Mouse (Mus musculus) midbrain, embryonic 16.5 days (tissue): ENCODE data around the gene Jakmip3. TPM values are rescaled to one million over a fixed set of nuclear protein-coding genes. Genes with fewer than 3 reads are reported as not detected.
A peak's percentile ranks its signal among the peaks of the same experiment; 100 is the strongest.

Source experiments
- ATAC-seq: fragments of 200-750 bp; cut with Nextera tagmentation; 2 replicates; pipeline ENCODE4 v1.8.0; 2017; ENCODE audit warnings: moderate TSS enrichment
- H3K27ac ChIP-seq: fragments of 300-500 bp; sonication (generic); 2 replicates; pipeline ENCODE4 v1.5.1; 2014; ENCODE audit warnings: mild to moderate bottlenecking, low read length, mixed read lengths
- H3K27me3 ChIP-seq: fragments of 300-500 bp; sonication (generic); 2 replicates; pipeline ENCODE4 v1.6.1; 2014; ENCODE audit warnings: low read depth, low read length, mixed read lengths; ENCODE audit not compliant: control insufficient read depth, insufficient read depth
- H3K36me3 ChIP-seq: fragments of 300-500 bp; sonication (generic); 2 replicates; pipeline ENCODE4 v1.6.1; 2014; ENCODE audit warnings: mild to moderate bottlenecking, low read length, moderate library complexity, mixed read lengths; ENCODE audit not compliant: control insufficient read depth, insufficient read depth
- H3K4me1 ChIP-seq: fragments of 300-500 bp; sonication (generic); 2 replicates; pipeline ENCODE4 v1.6.1; 2014; ENCODE audit warnings: mild to moderate bottlenecking, low read length, mixed read lengths; ENCODE audit not compliant: control insufficient read depth, insufficient read depth
- H3K4me2 ChIP-seq: fragments of 300-500 bp; sonication (generic); 2 replicates; pipeline ENCODE4 v1.6.1; 2014; ENCODE audit warnings: mild to moderate bottlenecking, low read length, mixed read lengths
- H3K4me3 ChIP-seq: fragments of 300-500 bp; sonication (generic); 2 replicates; pipeline ENCODE4 v1.5.1; 2014; ENCODE audit warnings: low read depth, mild to moderate bottlenecking, low read length, moderate library complexity, mixed read lengths
- H3K9ac ChIP-seq: fragments of 300-500 bp; sonication (generic); 2 replicates; pipeline ENCODE4 v1.6.1; 2014; ENCODE audit warnings: low read depth, low read length, mixed read lengths
- H3K9me3 ChIP-seq: fragments of 300-500 bp; sonication (generic); replicated peaks from 2 replicates; pipeline ENCODE4 v1.6.1; 2014; ENCODE audit warnings: mild to moderate bottlenecking, low read length, mixed read lengths; ENCODE audit not compliant: control insufficient read depth, poor library complexity, severe bottlenecking
- WGBS: fragments of 180-500 bp; shearing (Covaris S2); extraction: QIAGEN DNeasy Blood & Tissue Kit; methylation state at CpG from one replicate; pipeline ENCODE4 v1.1.7; 2014; 5-methylcytosine and 5-hydroxymethylcytosine counted together
- polyA plus RNA-seq: library from polyadenylated mRNA; unstranded; fragments of >200 nt; fragmentation: Nextera tagmentation; extraction: Ambion mirVana; gene quantifications from 2 replicates; pipeline ENCODE4 v1.2.1, GENCODE M21; 2015

Jakmip3 gene
- polyA plus RNA-seq, 1 experiment from 2014 or later, result 12.6 TPM

DNA sequence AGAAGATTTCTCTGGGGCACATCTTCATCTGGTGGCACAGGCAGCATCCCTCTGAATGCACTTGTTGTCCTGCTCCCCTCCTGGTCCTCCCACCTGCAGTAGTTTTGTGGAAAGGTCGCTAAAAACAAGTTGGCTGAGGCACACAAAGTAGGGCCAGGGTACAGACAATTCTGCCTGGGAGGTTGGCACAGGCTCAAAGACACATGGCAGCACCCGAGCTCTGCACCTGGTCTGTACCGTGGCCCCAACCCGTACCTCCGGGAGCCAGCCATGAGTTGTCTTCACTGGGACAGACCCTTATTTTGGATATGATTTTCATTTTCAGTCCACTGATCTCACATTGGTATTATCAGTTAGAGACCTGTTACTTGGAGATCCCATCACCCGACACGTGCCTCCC lies 1.5 kb upstream of the Jakmip3 start:
- H3K9ac ChIP-seq, result no peak overlapping the region
- no peak for ATAC-seq
- H3K9me3 ChIP-seq, result no peaks in the 10 kb centered on the region
- H3K4me2 ChIP-seq, result no peak overlapping the region
- H3K27me3 ChIP-seq, result peaks cover 23% of the 10 kb centered on the region
- 80% methylated on average over 7 of the region's 7 CpGs for WGBS
- 0 out of 2 replicates have a peak, but pooled peaks cover 4% of the 10 kb centered on the region for H3K4me1 ChIP-seq
- H3K27ac ChIP-seq, result no peak overlapping the region
- H3K4me3 ChIP-seq, result no peak overlapping the region
- H3K36me3 ChIP-seq, result no peaks in the 10 kb centered on the region

DNA sequence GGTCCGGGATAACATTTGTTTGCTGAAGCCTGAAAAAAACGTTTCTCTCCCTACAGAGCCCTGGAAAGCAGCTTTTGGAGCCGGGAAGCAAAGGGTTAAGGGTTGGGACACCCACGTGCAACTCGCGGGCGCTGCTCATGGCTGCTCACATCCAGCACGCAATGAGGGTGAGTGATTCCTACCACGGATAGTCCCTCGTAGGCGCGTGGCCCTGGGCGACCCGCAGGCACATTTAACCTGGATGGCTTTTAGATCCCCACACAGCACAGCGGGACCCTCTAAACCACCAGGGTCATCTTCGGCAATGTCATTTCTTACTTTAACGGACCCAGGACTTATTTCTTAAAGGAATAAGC lies 296 bp upstream of the Jakmip3 start:
- H3K9ac ChIP-seq, result peak overlapping the region; percentile 82
- H3K36me3 ChIP-seq, result no peaks in the 10 kb centered on the region
- H3K27me3 ChIP-seq, result peaks cover 23% of the 10 kb centered on the region
- peak overlapping the region; percentile 69 for H3K4me3 ChIP-seq
- H3K4me2 ChIP-seq, result peak overlapping the region; percentile 77
- H3K4me1 ChIP-seq, result 0 out of 2 replicates have a peak, but pooled peaks cover 4% of the 10 kb centered on the region
- H3K27ac ChIP-seq, result peak overlapping the region; percentile 83
- ATAC-seq, result peak; percentile 87
- WGBS, result 1% methylated on average over 17 of the region's 17 CpGs
- no peaks in the 10 kb centered on the region for H3K9me3 ChIP-seq

DNA sequence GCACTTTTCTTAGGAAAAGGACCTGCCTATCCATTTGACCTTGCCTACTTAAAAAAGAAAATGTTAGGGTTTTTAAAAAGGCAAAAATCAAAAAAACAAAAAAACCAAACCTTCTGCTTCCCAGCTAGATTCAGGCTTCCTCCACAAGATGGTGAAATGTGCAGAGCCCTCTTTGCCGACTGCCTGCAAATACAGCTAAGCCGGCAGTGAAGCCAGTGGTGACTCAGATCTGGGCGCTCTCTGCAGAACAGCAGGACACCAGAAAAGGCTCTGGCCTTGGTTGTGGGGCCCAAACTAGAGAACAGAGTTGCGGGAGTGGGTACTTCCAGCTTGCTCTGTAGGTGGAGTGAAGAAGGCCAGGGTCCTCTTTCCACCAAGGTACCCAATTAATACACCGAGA lies 1.0 kb downstream of the Jakmip3 start:
- H3K27me3 ChIP-seq, result peaks cover 23% of the 10 kb centered on the region
- peak overlapping the region; percentile 82 for H3K9ac ChIP-seq
- peak overlapping the region; percentile 77 for H3K4me2 ChIP-seq
- H3K4me3 ChIP-seq, result peak overlapping the region; percentile 69
- H3K9me3 ChIP-seq, result no peaks in the 10 kb centered on the region
- WGBS, result 25% methylated on average over 5 of the region's 5 CpGs
- no peak for ATAC-seq
- no peaks in the 10 kb centered on the region for H3K36me3 ChIP-seq
- H3K4me1 ChIP-seq, result 0 out of 2 replicates have a peak, but pooled peaks cover 4% of the 10 kb centered on the region
- peak overlapping the region; percentile 83 for H3K27ac ChIP-seq

GRCm38 (mm10) chr7:138942301-138942700 lies 1.8 kb downstream of the Jakmip3 start:
- H3K27ac ChIP-seq, result no peak overlapping the region
- ATAC-seq, result no peak
- WGBS, result 84% methylated on average over 1 of the region's 1 CpGs
- H3K9me3 ChIP-seq, result no peaks in the 10 kb centered on the region
- no peak overlapping the region for H3K9ac ChIP-seq
- H3K36me3 ChIP-seq, result no peaks in the 10 kb centered on the region
- H3K4me1 ChIP-seq, result 0 out of 2 replicates have a peak, but pooled peaks cover 4% of the 10 kb centered on the region
- H3K27me3 ChIP-seq, result peaks cover 23% of the 10 kb centered on the region
- no peak overlapping the region; the same call in 1 of the 2 replicates for H3K4me2 ChIP-seq
- H3K4me3 ChIP-seq, result no peak overlapping the region

DNA sequence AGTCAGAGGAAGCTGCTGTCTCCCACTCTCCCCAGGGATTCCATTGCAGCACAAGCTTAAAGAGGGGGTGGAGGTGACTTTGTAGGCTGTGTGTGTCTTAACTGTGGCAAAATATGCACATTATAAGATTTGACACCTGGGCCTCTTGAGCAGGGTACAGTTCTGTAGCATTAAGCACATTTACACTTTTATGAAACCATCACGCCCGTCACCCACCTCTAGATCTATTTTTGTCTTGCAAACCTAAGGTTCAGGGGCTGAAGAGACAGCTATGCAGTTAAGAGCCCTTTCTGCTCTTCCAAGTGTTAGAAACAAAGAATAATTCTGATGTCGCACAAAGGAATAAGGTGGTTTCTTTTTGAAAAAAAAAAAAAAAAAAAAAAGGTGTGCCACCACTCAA lies 5.1 kb downstream of the Jakmip3 start:
- Histone ChIP-seq H3K4me2 (no peak overlapping the region), H3K27me3 (peaks cover 10% of the 10 kb centered on the region; the same call in 1 of the 2 replicates), H3K4me1 (0 out of 2 replicates have a peak, but pooled peaks cover 2% of the 10 kb centered on the region), H3K9ac (no peak overlapping the region), H3K36me3 (no peaks in the 10 kb centered on the region), H3K27ac (no peak overlapping the region), H3K9me3 (no peaks in the 10 kb centered on the region), H3K4me3 (no peak overlapping the region)
- WGBS, result 62% methylated on average over 3 of the region's 3 CpGs
- ATAC-seq, result no peak

- no peak overlapping the region for H3K9ac ChIP-seq
- no peak overlapping the region for H3K4me2 ChIP-seq
- WGBS, result 88% methylated on average over 8 of the region's 8 CpGs
- no peaks in the 10 kb centered on the region for H3K4me1 ChIP-seq
- ATAC-seq, result no peak
- no peaks in the 10 kb centered on the region for H3K9me3 ChIP-seq
- no peak overlapping the region for H3K4me3 ChIP-seq
- no peaks in the 10 kb centered on the region for H3K36me3 ChIP-seq
- peaks cover 3% of the 10 kb centered on the region; the same call in 1 of the 2 replicates for H3K27me3 ChIP-seq
- H3K27ac ChIP-seq, result no peak overlapping the region
Observed at GRCm38 (mm10) chr7:138947741-138948140, 7.2 kb downstream of the Jakmip3 start.

DNA sequence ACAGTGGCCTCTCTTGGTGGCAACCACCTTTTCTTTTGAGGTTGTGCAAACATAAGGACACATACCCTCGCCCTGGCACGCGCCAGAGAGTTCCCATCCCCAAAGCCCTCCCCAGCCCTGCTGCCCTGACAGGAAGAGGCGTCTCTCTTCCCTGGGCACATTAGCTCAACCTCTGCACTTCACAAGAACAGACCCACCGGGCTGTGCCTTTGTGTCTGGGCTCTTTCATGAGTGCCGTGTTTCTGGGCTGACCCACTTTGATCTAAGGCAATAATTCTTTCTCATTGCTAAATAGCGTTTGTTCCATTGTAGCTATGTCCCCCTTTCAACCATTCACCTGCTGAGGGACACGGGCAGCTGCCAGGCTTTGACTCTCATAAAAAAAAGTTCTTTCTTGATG lies 7.8 kb downstream of the Jakmip3 start:
- no peaks in the 10 kb centered on the region for H3K36me3 ChIP-seq
- no peak overlapping the region for H3K4me2 ChIP-seq
- no peak overlapping the region for H3K9ac ChIP-seq
- H3K9me3 ChIP-seq, result no peaks in the 10 kb centered on the region
- no peak overlapping the region for H3K4me3 ChIP-seq
- peak; percentile 36; the same call in 1 of the 2 replicates for ATAC-seq
- no peaks in the 10 kb centered on the region; the same call in 1 of the 2 replicates for H3K27me3 ChIP-seq
- 42% methylated on average over 8 of the region's 8 CpGs for WGBS
- H3K4me1 ChIP-seq, result no peaks in the 10 kb centered on the region
- no peak overlapping the region for H3K27ac ChIP-seq

GRCm38 (mm10) chr7:138955787-138956186 lies 15.3 kb downstream of the Jakmip3 start:
- H3K27ac ChIP-seq, result no peak overlapping the region
- H3K27me3 ChIP-seq, result no peaks in the 10 kb centered on the region
- H3K4me2 ChIP-seq, result no peak overlapping the region
- no peak overlapping the region for H3K9ac ChIP-seq
- no peaks in the 10 kb centered on the region for H3K36me3 ChIP-seq
- 74% methylated on average over 7 of the region's 7 CpGs for WGBS
- no peaks in the 10 kb centered on the region for H3K4me1 ChIP-seq
- H3K9me3 ChIP-seq, result no peaks in the 10 kb centered on the region
- H3K4me3 ChIP-seq, result no peak overlapping the region
- ATAC-seq, result no peak

DNA sequence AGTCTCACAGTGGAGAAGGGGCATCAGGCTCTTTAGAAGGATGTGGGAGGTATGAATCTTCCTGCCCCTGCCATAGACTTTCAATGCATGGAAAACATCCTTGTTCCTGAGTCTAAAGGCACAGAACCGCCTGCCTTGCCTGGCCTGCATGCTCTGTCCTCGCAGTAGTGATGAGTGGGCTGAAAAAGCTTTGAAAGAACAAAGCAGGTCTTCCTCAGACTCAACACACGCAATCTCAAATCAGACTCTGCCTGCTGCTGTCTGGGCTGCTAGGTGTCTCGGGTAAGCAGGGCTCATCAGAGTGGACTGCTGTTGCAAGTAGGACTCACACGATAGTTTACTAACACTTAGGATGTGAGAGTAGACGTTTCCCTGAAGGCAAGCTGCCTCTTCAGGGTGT lies 16.6 kb downstream of the Jakmip3 start:
- H3K27me3 ChIP-seq, result no peaks in the 10 kb centered on the region
- 79% methylated on average over 6 of the region's 6 CpGs for WGBS
- no peak for ATAC-seq
- no peak overlapping the region for H3K4me2 ChIP-seq
- no peak overlapping the region for H3K4me3 ChIP-seq
- H3K27ac ChIP-seq, result no peak overlapping the region
- H3K9me3 ChIP-seq, result no peaks in the 10 kb centered on the region
- H3K4me1 ChIP-seq, result no peaks in the 10 kb centered on the region
- no peak overlapping the region for H3K9ac ChIP-seq
- no peaks in the 10 kb centered on the region for H3K36me3 ChIP-seq
